Mouse (Mus musculus): ENCODE measurements around the gene Sin3a. TPM values are rescaled to one million over a fixed set of nuclear protein-coding genes. Genes with fewer than 3 reads are reported as not detected.

The Sin3a gene
- polyA plus RNA-seq, 1 experiment from 2014 or later, result 32.4 TPM

DNA sequence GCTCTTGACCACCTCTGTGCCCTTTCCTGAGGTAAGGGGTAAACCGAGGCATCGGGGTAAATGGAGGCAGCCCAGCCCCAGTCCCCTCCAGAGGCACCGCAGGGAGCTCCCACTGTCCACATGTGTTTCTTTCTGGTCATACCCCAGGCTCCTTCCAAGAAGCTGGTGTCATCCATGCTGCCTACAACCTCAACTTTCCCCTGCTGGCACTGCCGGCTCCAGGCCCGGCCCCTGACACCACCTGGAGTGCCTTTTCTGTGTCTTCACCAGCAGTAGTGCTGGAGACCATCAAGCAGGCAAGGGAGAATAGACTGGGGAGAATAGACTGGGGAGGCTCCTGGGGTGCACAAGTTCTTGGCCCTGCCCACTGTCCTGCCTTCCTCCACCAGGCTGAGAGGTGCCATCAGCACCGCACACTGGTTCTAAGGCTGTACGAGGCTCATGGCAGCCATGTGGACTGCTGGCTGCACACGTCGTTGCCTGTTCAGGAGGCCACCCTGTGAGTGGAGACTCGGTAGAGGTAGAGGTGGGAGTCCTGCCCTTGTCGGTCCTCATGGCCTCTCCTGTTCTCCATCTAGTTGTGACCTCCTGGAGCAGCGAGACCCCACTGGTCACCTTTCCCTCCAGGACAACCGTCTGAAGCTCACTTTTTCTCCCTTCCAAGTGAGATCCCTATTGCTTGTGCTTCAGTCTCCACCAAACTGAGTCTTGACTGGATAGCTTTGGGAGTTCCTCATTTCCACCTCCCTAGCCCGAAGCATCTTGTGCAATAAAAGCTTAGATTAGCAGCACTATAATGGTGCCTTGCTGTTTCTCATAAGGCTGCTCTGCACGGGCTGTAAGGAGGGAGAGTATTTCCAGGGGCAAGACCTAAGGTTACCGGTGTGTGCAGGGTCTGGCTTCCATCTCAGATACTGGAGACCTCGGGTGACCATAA lies 69.8 kb downstream of the Sin3a start:
- WGBS, result 88% methylated on average over 16 of the region's 17 CpGs

DNA sequence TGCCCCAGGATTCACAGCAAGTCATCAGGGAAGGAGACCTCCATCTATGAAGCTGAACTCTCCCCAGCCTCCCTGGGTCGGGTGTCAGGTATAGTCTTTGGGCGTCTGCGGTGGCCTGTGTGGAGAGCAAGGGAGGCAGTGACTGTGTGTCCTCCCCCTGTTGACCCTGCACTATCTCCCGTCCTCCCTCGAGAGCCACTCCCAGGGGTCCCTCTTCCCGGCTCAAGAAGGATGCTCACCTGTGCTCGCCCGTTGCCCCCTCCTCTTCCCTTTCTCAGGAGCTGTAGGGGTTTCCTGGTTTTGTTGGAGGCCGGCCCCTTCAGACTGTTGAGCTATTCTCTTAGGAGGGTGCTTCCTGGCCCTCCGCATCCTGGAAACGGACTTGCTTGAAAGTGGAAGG lies 71.4 kb downstream of the Sin3a start:
- 77% methylated on average over 11 of the region's 11 CpGs for WGBS
- no peaks in the 10 kb centered on the region for H3K9me3 ChIP-seq (ENCODE audit: control insufficient read depth, low read length)
- H3K9ac ChIP-seq (ENCODE audit: low read depth, low read length), result no peak overlapping the region
- no peak overlapping the region for H3K27ac ChIP-seq (replicated peaks; ENCODE audit: low read depth, low read length)
- H3K4me2 ChIP-seq (ENCODE audit: low read depth, low read length), result no peak overlapping the region
- H3K4me1 ChIP-seq (ENCODE audit: control insufficient read depth, insufficient read depth, low read length), result no peaks in the 10 kb centered on the region
- H3K4me3 ChIP-seq (ENCODE audit: low read depth, low read length), result no peak overlapping the region
- DNase-seq (ENCODE audit: low spot score) (no peak), ATAC-seq (ENCODE audit: low read depth) (no peak)
- H3K36me3 ChIP-seq (ENCODE audit: control insufficient read depth, insufficient read depth, low read length), result peaks cover 51% of the 10 kb centered on the region
- H3K27me3 ChIP-seq (replicated peaks; ENCODE audit: control insufficient read depth, insufficient read depth, low read length), result no peaks in the 10 kb centered on the region

More for the DNA sequence above, 69.8 kb downstream of the Sin3a start:
- Histone ChIP-seq H3K4me3 (ENCODE audit: low read depth, low read length) (no peak overlapping the region), H3K9ac (ENCODE audit: low read depth, low read length) (no peak overlapping the region), H3K4me2 (ENCODE audit: low read depth, low read length) (no peak overlapping the region), H3K27me3 (replicated peaks; ENCODE audit: control insufficient read depth, insufficient read depth, low read length) (no peaks in the 10 kb centered on the region), H3K27ac (replicated peaks; ENCODE audit: low read depth, low read length) (no peak overlapping the region), H3K4me1 (ENCODE audit: control insufficient read depth, insufficient read depth, low read length) (no peaks in the 10 kb centered on the region), H3K36me3 (ENCODE audit: control insufficient read depth, insufficient read depth, low read length) (peaks cover 66% of the 10 kb centered on the region), H3K9me3 (ENCODE audit: control insufficient read depth, low read length) (no peaks in the 10 kb centered on the region)
- ATAC-seq (ENCODE audit: low read depth), result no peak
- DNase-seq (ENCODE audit: low spot score), result no peak

DNA sequence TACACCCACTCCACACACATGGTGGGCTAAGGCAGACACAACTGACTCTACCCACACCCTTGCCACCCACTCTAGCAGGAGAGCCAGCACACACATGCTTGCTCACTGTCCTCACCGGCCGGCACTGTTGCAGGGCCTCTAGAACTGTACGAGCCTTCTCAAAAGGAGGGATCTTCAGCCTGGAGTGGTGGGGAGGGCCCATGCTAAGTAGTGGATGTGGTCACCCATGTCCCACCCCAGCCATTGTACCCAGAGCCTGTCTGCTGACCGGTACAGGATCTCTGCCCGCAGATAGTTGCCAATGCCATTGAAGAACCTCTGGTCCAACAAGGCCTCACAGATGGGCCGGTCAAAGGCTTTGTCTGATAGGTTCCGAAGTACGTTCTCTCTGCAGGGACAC lies 73.0 kb downstream of the Sin3a start:
- no peak overlapping the region for H3K27ac ChIP-seq (replicated peaks; ENCODE audit: low read depth, low read length)
- WGBS, result 94% methylated on average over 8 of the region's 8 CpGs
- H3K9ac ChIP-seq (ENCODE audit: low read depth, low read length), result no peak overlapping the region
- peaks cover 34% of the 10 kb centered on the region for H3K36me3 ChIP-seq (ENCODE audit: control insufficient read depth, insufficient read depth, low read length)
- no peaks in the 10 kb centered on the region for H3K27me3 ChIP-seq (replicated peaks; ENCODE audit: control insufficient read depth, insufficient read depth, low read length)
- no peak for ATAC-seq (ENCODE audit: low read depth)
- no peak overlapping the region for H3K4me2 ChIP-seq (ENCODE audit: low read depth, low read length)
- no peak for DNase-seq (ENCODE audit: low spot score)
- H3K4me3 ChIP-seq (ENCODE audit: low read depth, low read length), result no peak overlapping the region
- no peaks in the 10 kb centered on the region for H3K9me3 ChIP-seq (ENCODE audit: control insufficient read depth, low read length)
- H3K4me1 ChIP-seq (ENCODE audit: control insufficient read depth, insufficient read depth, low read length), result no peaks in the 10 kb centered on the region

DNA sequence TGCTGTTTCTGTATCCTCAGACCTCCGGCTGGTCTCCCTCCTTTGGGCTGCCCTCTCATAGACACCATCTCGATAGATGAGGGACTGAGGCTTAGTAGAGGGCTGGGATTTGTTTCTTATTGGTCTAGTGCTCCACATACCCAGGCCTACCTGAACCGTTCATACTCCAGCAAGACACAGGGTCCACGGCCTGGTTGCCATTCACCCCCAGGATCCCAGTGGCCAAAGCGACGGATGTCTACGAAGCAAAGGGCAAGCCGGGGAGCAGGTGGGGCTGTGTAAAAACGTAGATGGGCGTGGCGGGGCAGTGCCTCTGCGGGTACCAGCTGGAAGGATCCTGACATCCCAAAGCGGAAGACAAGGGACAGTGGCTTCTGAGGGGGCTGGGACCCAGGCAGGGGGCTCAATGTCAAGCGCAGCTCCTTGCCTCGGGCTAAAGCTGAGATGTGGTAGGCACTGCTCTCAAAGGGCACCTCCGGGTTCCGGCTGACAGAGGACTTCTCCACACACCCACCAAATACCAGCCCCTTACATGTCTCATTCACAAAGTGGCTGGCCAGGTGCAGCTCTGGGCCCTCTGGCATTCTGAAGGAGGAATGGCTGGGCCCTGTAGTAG lies 74.7 kb downstream of the Sin3a start:
- Histone ChIP-seq H3K27me3 (replicated peaks; ENCODE audit: control insufficient read depth, insufficient read depth, low read length) (no peaks in the 10 kb centered on the region), H3K9ac (ENCODE audit: low read depth, low read length) (peak overlapping the region; percentile 70; the same call in 1 of the 2 replicates), H3K4me1 (ENCODE audit: control insufficient read depth, insufficient read depth, low read length) (no peaks in the 10 kb centered on the region), H3K4me3 (ENCODE audit: low read depth, low read length) (no peak overlapping the region), H3K27ac (replicated peaks; ENCODE audit: low read depth, low read length) (no peak overlapping the region), H3K4me2 (ENCODE audit: low read depth, low read length) (peak overlapping the region; percentile 67; the same call in 1 of the 2 replicates), H3K9me3 (ENCODE audit: control insufficient read depth, low read length) (no peaks in the 10 kb centered on the region), H3K36me3 (ENCODE audit: control insufficient read depth, insufficient read depth, low read length) (0 out of 2 replicates have a peak, but pooled peaks cover 18% of the 10 kb centered on the region)
- no peak for DNase-seq (ENCODE audit: low spot score)
- WGBS, result 79% methylated on average over 17 of the region's 17 CpGs
- ATAC-seq (ENCODE audit: low read depth), result no peak

DNA sequence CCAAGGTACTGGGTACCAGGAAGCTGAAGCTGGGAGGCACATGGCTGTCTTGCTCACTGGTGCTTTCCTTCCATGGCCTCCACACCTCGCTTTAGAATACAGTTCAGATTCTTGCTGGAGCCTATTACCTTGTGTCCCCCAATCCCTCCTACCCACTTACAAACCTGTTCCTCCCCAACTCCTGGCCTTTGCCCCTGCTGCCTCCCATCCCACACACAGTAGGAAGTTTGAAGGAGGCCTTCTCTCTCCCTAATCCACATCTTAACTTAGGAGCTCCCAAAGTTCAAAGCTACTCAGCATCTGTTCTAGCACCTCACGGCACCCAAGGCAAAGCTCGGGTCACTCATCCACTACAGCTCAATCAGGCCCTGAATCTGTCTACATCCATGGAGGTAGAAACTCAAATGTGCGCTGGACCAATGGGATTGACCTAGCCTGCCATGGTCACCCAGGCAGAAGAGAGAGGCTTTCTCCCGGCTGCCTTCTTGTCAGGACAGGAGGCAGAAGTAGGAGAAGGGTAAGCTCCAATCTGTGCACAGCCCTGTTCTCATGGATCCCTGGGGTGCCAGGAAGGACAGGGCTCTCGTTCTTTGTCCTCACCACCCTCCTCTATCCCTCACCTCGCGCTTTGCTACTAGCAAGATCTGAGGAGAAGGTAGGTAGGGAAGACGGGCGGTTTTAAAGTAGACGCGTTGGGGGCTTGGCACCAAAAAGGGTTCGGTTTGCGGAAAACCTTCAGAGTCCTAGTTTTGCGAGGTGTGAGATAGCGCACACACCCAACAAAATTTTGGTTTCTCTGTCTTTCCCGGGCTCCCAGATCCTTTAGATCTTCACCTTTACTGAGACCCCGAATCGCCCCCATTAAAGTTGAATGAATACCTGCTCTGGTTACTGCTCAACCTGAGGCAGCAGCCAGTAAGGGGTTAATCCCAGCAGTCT lies 75.6 kb downstream of the Sin3a start:
- 6% methylated on average over 19 of the region's 19 CpGs for WGBS
- Histone ChIP-seq H3K9ac (ENCODE audit: low read depth, low read length) (peak overlapping the region; percentile 70), H3K4me3 (ENCODE audit: low read depth, low read length) (peak overlapping the region; percentile 51), H3K4me1 (ENCODE audit: control insufficient read depth, insufficient read depth, low read length) (no peaks in the 10 kb centered on the region), H3K9me3 (ENCODE audit: control insufficient read depth, low read length) (no peaks in the 10 kb centered on the region), H3K27ac (replicated peaks; ENCODE audit: low read depth, low read length) (peak overlapping the region; percentile 85), H3K4me2 (ENCODE audit: low read depth, low read length) (peak overlapping the region; percentile 67), H3K36me3 (ENCODE audit: control insufficient read depth, insufficient read depth, low read length) (0 out of 2 replicates have a peak, but pooled peaks cover 9% of the 10 kb centered on the region), H3K27me3 (replicated peaks; ENCODE audit: control insufficient read depth, insufficient read depth, low read length) (no peaks in the 10 kb centered on the region)
- DNase-seq (ENCODE audit: low spot score) (no peak), ATAC-seq (ENCODE audit: low read depth) (peak; percentile 35)

DNA sequence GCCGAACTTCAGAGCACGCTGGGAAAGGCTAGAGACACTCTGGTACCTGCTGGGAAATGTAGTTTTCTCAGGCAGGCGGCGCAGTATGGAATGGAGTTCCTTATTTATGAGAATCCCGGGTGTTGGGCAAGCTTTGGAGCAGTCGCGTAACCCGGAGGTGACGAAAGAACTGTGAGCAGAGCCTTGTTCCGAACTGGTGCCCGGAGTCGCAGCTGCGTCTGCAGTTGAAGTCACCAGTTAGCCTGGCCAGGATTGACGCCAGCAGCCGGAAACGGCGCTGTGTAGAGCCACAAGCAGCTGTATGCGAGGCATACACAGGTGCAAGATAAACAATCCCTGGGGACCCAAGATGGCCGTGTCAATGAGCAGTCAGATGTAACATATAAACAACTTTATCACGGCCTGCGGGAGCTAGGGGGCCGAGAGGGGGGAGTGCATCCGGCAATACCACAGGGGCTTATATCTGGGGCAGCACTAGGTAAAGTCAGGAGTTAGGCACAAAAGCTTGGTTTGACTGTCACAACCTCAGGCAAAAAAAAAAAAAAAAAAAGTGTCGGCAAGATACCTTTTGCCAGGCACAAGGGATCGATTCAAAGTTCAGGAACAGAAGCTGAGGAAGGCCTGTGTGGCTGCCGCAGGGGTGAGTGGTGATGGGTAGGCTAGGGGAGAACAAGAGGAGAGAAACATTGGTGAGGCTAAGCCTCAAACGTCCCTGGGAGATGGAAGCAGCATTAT lies 76.5 kb downstream of the Sin3a start, which contains the start of gene Neil1:
TSS of gene Neil1 (minus strand) at position 162 of the 735 bp plus-strand sequence.
- no peaks in the 10 kb centered on the region for H3K9me3 ChIP-seq (ENCODE audit: control insufficient read depth, low read length)
- DNase-seq (ENCODE audit: low spot score) (peak; percentile 97), ATAC-seq (ENCODE audit: low read depth) (peak; percentile 95)
- no peaks in the 10 kb centered on the region for H3K27me3 ChIP-seq (replicated peaks; ENCODE audit: control insufficient read depth, insufficient read depth, low read length)
- WGBS, result 2% methylated on average over 27 of the region's 27 CpGs
- 0 out of 2 replicates have a peak, but pooled peaks cover 3% of the 10 kb centered on the region for H3K36me3 ChIP-seq (ENCODE audit: control insufficient read depth, insufficient read depth, low read length)
- peak within 1 kb of the TSS; percentile 70 for H3K9ac ChIP-seq (ENCODE audit: low read depth, low read length)
- peak within 1 kb of the TSS; percentile 51 for H3K4me3 ChIP-seq (ENCODE audit: low read depth, low read length)
- no peaks in the 10 kb centered on the region for H3K4me1 ChIP-seq (ENCODE audit: control insufficient read depth, insufficient read depth, low read length)
- peak within 1 kb of the TSS; percentile 67 for H3K4me2 ChIP-seq (ENCODE audit: low read depth, low read length)
- peak within 1 kb of the TSS; percentile 85 for H3K27ac ChIP-seq (replicated peaks; ENCODE audit: low read depth, low read length)

DNA sequence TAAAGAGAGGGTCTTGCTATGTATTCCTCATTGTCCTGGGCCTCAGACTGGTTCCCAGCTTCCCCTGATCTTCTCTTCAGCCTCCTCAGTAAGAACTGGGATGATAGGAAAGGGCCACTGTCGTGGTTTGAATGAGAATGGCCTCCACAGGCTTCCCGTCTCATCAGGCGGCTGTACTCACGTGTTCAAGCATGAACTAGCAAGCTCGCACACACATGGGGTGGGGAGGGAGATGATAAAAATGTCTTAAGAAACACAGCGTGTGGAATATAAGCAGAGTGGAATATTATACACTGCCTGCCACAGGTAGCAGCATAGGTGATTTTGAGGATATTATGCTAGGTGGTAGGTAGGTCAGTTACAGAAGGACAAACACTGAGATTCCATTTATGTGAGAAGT lies 77.2 kb downstream of the Sin3a start:
- no peaks in the 10 kb centered on the region for H3K27me3 ChIP-seq (replicated peaks; ENCODE audit: control insufficient read depth, insufficient read depth, low read length)
- H3K27ac ChIP-seq (replicated peaks; ENCODE audit: low read depth, low read length), result no peak overlapping the region
- ATAC-seq (ENCODE audit: low read depth), result no peak
- DNase-seq (ENCODE audit: low spot score), result no peak
- 66% methylated on average over 6 of the region's 6 CpGs for WGBS
- no peaks in the 10 kb centered on the region for H3K4me1 ChIP-seq (ENCODE audit: control insufficient read depth, insufficient read depth, low read length)
- no peaks in the 10 kb centered on the region for H3K9me3 ChIP-seq (ENCODE audit: control insufficient read depth, low read length)
- peak overlapping the region; percentile 51 for H3K4me3 ChIP-seq (ENCODE audit: low read depth, low read length)
- no peaks in the 10 kb centered on the region for H3K36me3 ChIP-seq (ENCODE audit: control insufficient read depth, insufficient read depth, low read length)
- H3K9ac ChIP-seq (ENCODE audit: low read depth, low read length), result peak overlapping the region; percentile 70; the same call in 1 of the 2 replicates
- H3K4me2 ChIP-seq (ENCODE audit: low read depth, low read length), result peak overlapping the region; percentile 67

Measured in embryonic facial prominence, embryonic 14.5 days (tissue).